ENCODE assay signal across 17 mouse cellular contexts in the genomic region with DNA sequence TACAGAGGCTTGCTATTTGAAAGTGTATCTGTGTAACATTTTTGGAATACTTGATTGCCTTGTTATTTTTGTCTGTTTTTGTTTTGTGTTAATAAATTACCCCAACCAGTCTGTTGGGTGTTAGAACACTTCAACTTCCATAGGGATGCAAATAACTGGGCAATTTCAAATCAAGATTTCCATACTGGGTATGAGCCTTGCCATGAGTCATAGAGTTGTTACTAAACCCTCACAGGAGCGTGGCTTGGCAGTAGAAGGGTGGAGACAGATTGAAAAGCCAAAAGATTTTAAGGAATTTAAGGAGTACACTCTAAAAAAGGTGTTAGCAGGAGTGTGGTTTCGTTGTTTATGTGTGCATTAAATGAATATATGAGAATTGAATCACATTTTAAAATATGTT. TPM values are rescaled to one million over a fixed set of nuclear protein-coding genes. Genes with fewer than 3 reads are reported as not detected.
"Had no signal": no experiment of that assay in that cellular context is flagged by ENCODE, and none has a peak within 500 bp of the region (broad histone marks: within the 10 kb centered on the region; RNA-seq: fewer than 3 reads in every experiment).

No protein-coding gene starts in this region.

- H3K9me3 ChIP-seq: limb, embryonic 15.5 days; liver, embryonic 12.5 days; lung, embryonic 15.5 days; midbrain, embryonic 10.5 days; neural tube, embryonic 13.5 days; stomach, embryonic 15.5 days had no signal

- H3K27me3 ChIP-seq: limb, embryonic 15.5 days; liver, embryonic 12.5 days; lung, embryonic 15.5 days; neural tube, embryonic 13.5 days; stomach, embryonic 15.5 days had no signal

- H3K36me3 ChIP-seq: lung, embryonic 15.5 days; stomach, embryonic 15.5 days had no signal

- H3K4me2 ChIP-seq: limb, embryonic 15.5 days; liver, embryonic 12.5 days; lung, embryonic 15.5 days; neural tube, embryonic 13.5 days; stomach, embryonic 15.5 days had no signal

- DNase-seq: kidney, adult 9 months; kidney, postnatal 36 days; left cerebral cortex, postnatal 4 days; lung, postnatal 4 days; midbrain, embryonic 14.5 days; retina, postnatal 1 day; right cerebral cortex, postnatal 4 days; spleen, adult 18-20 months; thymus, postnatal 36 days had no signal

- H3K4me1 ChIP-seq: limb, embryonic 15.5 days; lung, embryonic 15.5 days; midbrain, embryonic 10.5 days; neural tube, embryonic 13.5 days had no signal

- H3K27ac ChIP-seq: kidney, postnatal 0 days; liver, embryonic 12.5 days; lung, embryonic 15.5 days; midbrain, embryonic 10.5 days; neural tube, embryonic 13.5 days; stomach, embryonic 15.5 days had no signal

- H3K4me3 ChIP-seq: limb, embryonic 15.5 days; liver, embryonic 12.5 days; lung, embryonic 15.5 days; midbrain, embryonic 10.5 days; neural tube, embryonic 13.5 days; stomach, embryonic 15.5 days had no signal

- ATAC-seq: liver, embryonic 12.5 days had no signal

- H3K9ac ChIP-seq: limb, embryonic 15.5 days; liver, embryonic 12.5 days; lung, embryonic 15.5 days; neural tube, embryonic 13.5 days; stomach, embryonic 15.5 days had no signal

RNA-seq across cellular contexts. Expression of gene Ddx4, which starts 31.0 kb away (rescaled TPM):
- total RNA-seq: monocyte, adult 5-6 weeks had no signal
